Mouse (Mus musculus): ENCODE measurements around the gene Fam205c. TPM values are rescaled to one million over a fixed set of nuclear protein-coding genes. Genes with fewer than 3 reads are reported as not detected.

The Fam205c gene
- polyA plus RNA-seq, 1 experiment from 2014 or later = 0.18 TPM

GRCm38 (mm10) chr4:42903942-42904341, 29.9 kb upstream of the Fam205c start:
- ATAC-seq (replicated peaks; ENCODE audit: low FRiP score) = no peak
- H3K9ac ChIP-seq = no peak overlapping the region
- H3K4me1 ChIP-seq = no peaks in the 10 kb centered on the region
- H3K36me3 ChIP-seq = no peaks in the 10 kb centered on the region
- H3K27ac ChIP-seq = no peak overlapping the region
- H3K9me3 ChIP-seq (replicated peaks) = no peaks in the 10 kb centered on the region
- no peak overlapping the region for H3K4me2 ChIP-seq
- 78% methylated on average over 1 of the region's 1 CpGs for WGBS
- no peak overlapping the region for H3K4me3 ChIP-seq (replicated peaks)
- peaks cover 3% of the 10 kb centered on the region; the same call in 1 of the 2 replicates for H3K27me3 ChIP-seq

- 88% methylated on average over 5 of the region's 5 CpGs for WGBS
- H3K4me3 ChIP-seq (replicated peaks) = no peak overlapping the region
- H3K27me3 ChIP-seq = peaks cover 3% of the 10 kb centered on the region; the same call in 1 of the 2 replicates
- no peak for ATAC-seq (replicated peaks; ENCODE audit: low FRiP score)
- H3K9me3 ChIP-seq (replicated peaks) = no peaks in the 10 kb centered on the region
- no peak overlapping the region for H3K9ac ChIP-seq
- no peak overlapping the region for H3K27ac ChIP-seq
- H3K4me1 ChIP-seq = no peaks in the 10 kb centered on the region
- no peak overlapping the region for H3K4me2 ChIP-seq
- no peaks in the 10 kb centered on the region for H3K36me3 ChIP-seq
These were observed 28.7 kb upstream of the Fam205c start for GRCm38 (mm10) chr4:42902730-42903129.

- no peak for ATAC-seq (replicated peaks; ENCODE audit: low FRiP score)
- no peak overlapping the region for H3K27ac ChIP-seq
- no peaks in the 10 kb centered on the region for H3K9me3 ChIP-seq (replicated peaks)
- H3K36me3 ChIP-seq = no peaks in the 10 kb centered on the region
- no peaks in the 10 kb centered on the region for H3K4me1 ChIP-seq
- peaks cover 3% of the 10 kb centered on the region; the same call in 1 of the 2 replicates for H3K27me3 ChIP-seq
- H3K4me2 ChIP-seq = no peak overlapping the region
- no peak overlapping the region for H3K9ac ChIP-seq
- WGBS = 59% methylated on average over 9 of the region's 9 CpGs
- no peak overlapping the region for H3K4me3 ChIP-seq (replicated peaks)
These were observed 28.1 kb upstream of the Fam205c start for GRCm38 (mm10) chr4:42902174-42902573.

- Histone ChIP-seq H3K27me3 (peaks cover 3% of the 10 kb centered on the region; the same call in 1 of the 2 replicates), H3K4me3 (replicated peaks) (no peak overlapping the region), H3K36me3 (no peaks in the 10 kb centered on the region), H3K9ac (no peak overlapping the region), H3K4me2 (no peak overlapping the region), H3K9me3 (replicated peaks) (no peaks in the 10 kb centered on the region), H3K27ac (no peak overlapping the region), H3K4me1 (no peaks in the 10 kb centered on the region)
- 66% methylated on average over 5 of the region's 5 CpGs for whole genome bisulfite sequencing
- no peak for ATAC-seq (replicated peaks; ENCODE audit: low FRiP score)
These were observed 26.8 kb upstream of the Fam205c start for GRCm38 (mm10) chr4:42900878-42901277.

GRCm38 (mm10) chr4:42898914-42899313, 24.9 kb upstream of the Fam205c start:
- H3K27me3 ChIP-seq = peaks cover 3% of the 10 kb centered on the region; the same call in 1 of the 2 replicates
- no peak overlapping the region for H3K9ac ChIP-seq
- no peaks in the 10 kb centered on the region for H3K4me1 ChIP-seq
- H3K4me2 ChIP-seq = no peak overlapping the region
- no peak for ATAC-seq (replicated peaks; ENCODE audit: low FRiP score)
- no peak overlapping the region for H3K4me3 ChIP-seq (replicated peaks)
- no peaks in the 10 kb centered on the region for H3K36me3 ChIP-seq
- no peak overlapping the region for H3K27ac ChIP-seq
- 49% methylated on average over 3 of the region's 3 CpGs for WGBS
- H3K9me3 ChIP-seq (replicated peaks) = no peaks in the 10 kb centered on the region

GRCm38 (mm10) chr4:42895118-42895517, 21.1 kb upstream of the Fam205c start:
- Histone ChIP-seq H3K9ac (no peak overlapping the region), H3K36me3 (no peaks in the 10 kb centered on the region), H3K4me3 (replicated peaks) (no peak overlapping the region), H3K9me3 (replicated peaks) (no peaks in the 10 kb centered on the region), H3K27ac (no peak overlapping the region), H3K4me2 (no peak overlapping the region), H3K27me3 (no peaks in the 10 kb centered on the region), H3K4me1 (no peaks in the 10 kb centered on the region)
- 74% methylated on average over 7 of the region's 7 CpGs for WGBS
- no peak for ATAC-seq (replicated peaks; ENCODE audit: low FRiP score)

GRCm38 (mm10) chr4:42891176-42891575, 17.1 kb upstream of the Fam205c start:
- no peaks in the 10 kb centered on the region for H3K9me3 ChIP-seq (replicated peaks)
- ATAC-seq (replicated peaks; ENCODE audit: low FRiP score) = no peak

GRCm38 (mm10) chr4:42888806-42889205, 14.8 kb upstream of the Fam205c start:
- H3K27me3 ChIP-seq = no peaks in the 10 kb centered on the region
- no peak overlapping the region for H3K4me3 ChIP-seq (replicated peaks)
- H3K4me2 ChIP-seq = no peak overlapping the region
- 89% methylated on average over 6 of the region's 6 CpGs for WGBS
- no peaks in the 10 kb centered on the region for H3K36me3 ChIP-seq
- no peaks in the 10 kb centered on the region for H3K9me3 ChIP-seq (replicated peaks)
- H3K27ac ChIP-seq = no peak overlapping the region
- ATAC-seq (replicated peaks; ENCODE audit: low FRiP score) = no peak
- no peaks in the 10 kb centered on the region for H3K4me1 ChIP-seq
- H3K9ac ChIP-seq = no peak overlapping the region

More at GRCm38 (mm10) chr4:42891176-42891575, 17.1 kb upstream of the Fam205c start:
- WGBS = 66% methylated on average over 7 of the region's 7 CpGs
- Histone ChIP-seq H3K36me3 (no peaks in the 10 kb centered on the region), H3K27me3 (no peaks in the 10 kb centered on the region), H3K27ac (no peak overlapping the region), H3K4me1 (no peaks in the 10 kb centered on the region), H3K4me2 (no peak overlapping the region), H3K9ac (no peak overlapping the region), H3K4me3 (replicated peaks) (no peak overlapping the region)

GRCm38 (mm10) chr4:42886926-42887325, 12.9 kb upstream of the Fam205c start:
- no peak for ATAC-seq (replicated peaks; ENCODE audit: low FRiP score)
- no peak overlapping the region for H3K27ac ChIP-seq
- no peaks in the 10 kb centered on the region for H3K36me3 ChIP-seq
- no peak overlapping the region for H3K4me3 ChIP-seq (replicated peaks)
- H3K27me3 ChIP-seq = no peaks in the 10 kb centered on the region
- H3K4me1 ChIP-seq = no peaks in the 10 kb centered on the region
- H3K9me3 ChIP-seq (replicated peaks) = no peaks in the 10 kb centered on the region
- 90% methylated on average over 6 of the region's 6 CpGs for WGBS
- H3K9ac ChIP-seq = no peak overlapping the region
- no peak overlapping the region for H3K4me2 ChIP-seq

GRCm38 (mm10) chr4:42880677-42880948, 6.6 kb upstream of the Fam205c start:
- H3K27me3 ChIP-seq = no peaks in the 10 kb centered on the region
- no peaks in the 10 kb centered on the region for H3K4me1 ChIP-seq
- WGBS = 64% methylated on average over 1 of the region's 1 CpGs
- H3K9ac ChIP-seq = no peak overlapping the region
- no peak overlapping the region for H3K4me2 ChIP-seq
- H3K27ac ChIP-seq = no peak overlapping the region
- H3K4me3 ChIP-seq (replicated peaks) = no peak overlapping the region
- H3K9me3 ChIP-seq (replicated peaks) = no peaks in the 10 kb centered on the region
- H3K36me3 ChIP-seq = no peaks in the 10 kb centered on the region
- no peak for ATAC-seq (replicated peaks; ENCODE audit: low FRiP score)

- H3K4me3 ChIP-seq (replicated peaks) = no peak overlapping the region
- WGBS = 80% methylated on average over 16 of the region's 16 CpGs
- H3K36me3 ChIP-seq = no peaks in the 10 kb centered on the region
- no peak; the same call in 1 of the 2 replicates for ATAC-seq (replicated peaks; ENCODE audit: low FRiP score)
- no peak overlapping the region for H3K9ac ChIP-seq
- no peaks in the 10 kb centered on the region for H3K27me3 ChIP-seq
- no peak overlapping the region for H3K4me2 ChIP-seq
- H3K9me3 ChIP-seq (replicated peaks) = no peaks in the 10 kb centered on the region
- no peak overlapping the region for H3K27ac ChIP-seq
- no peaks in the 10 kb centered on the region for H3K4me1 ChIP-seq
These were observed 6.0 kb upstream of the Fam205c start for GRCm38 (mm10) chr4:42879829-42880676.

GRCm38 (mm10) chr4:42877657-42878056, 3.6 kb upstream of the Fam205c start:
- no peak for ATAC-seq (replicated peaks; ENCODE audit: low FRiP score)
- no peaks in the 10 kb centered on the region for H3K27me3 ChIP-seq

More at GRCm38 (mm10) chr4:42877657-42878056, 3.6 kb upstream of the Fam205c start:
- H3K4me3 ChIP-seq (replicated peaks) = no peak overlapping the region
- no peak overlapping the region for H3K9ac ChIP-seq
- H3K9me3 ChIP-seq (replicated peaks) = no peaks in the 10 kb centered on the region
- H3K36me3 ChIP-seq = no peaks in the 10 kb centered on the region
- H3K4me1 ChIP-seq = no peaks in the 10 kb centered on the region
- WGBS = 75% methylated on average over 2 of the region's 2 CpGs
- no peak overlapping the region for H3K4me2 ChIP-seq
- no peak overlapping the region for H3K27ac ChIP-seq

All from kidney, embryonic 15.5 days (tissue).